Mouse (Mus musculus) hindbrain, embryonic 15.5 days (tissue): ENCODE measurements around the gene Akap13. TPM values are rescaled to one million over a fixed set of nuclear protein-coding genes. Genes with fewer than 3 reads are reported as not detected.

Experiments
- ATAC-seq: fragments of 200-750 bp; cut with Nextera tagmentation; 2 replicates; pipeline ENCODE4 v1.8.0; 2017; ENCODE audit warnings: low read depth, moderate number of reproducible peaks, moderate TSS enrichment; ENCODE audit not compliant: low FRiP score
- H3K27ac ChIP-seq: fragments of 300-500 bp; sonication (generic); replicated peaks from 2 replicates; pipeline ENCODE4 v1.5.1; 2015; ENCODE audit warnings: mild to moderate bottlenecking, inconsistent platforms
- H3K27me3 ChIP-seq: fragments of 300-500 bp; sonication (generic); 2 replicates; pipeline ENCODE4 v1.6.1; 2015; ENCODE audit warnings: control low read depth, inconsistent platforms
- H3K36me3 ChIP-seq: fragments of 300-500 bp; sonication (generic); 2 replicates; pipeline ENCODE4 v1.6.1; 2015; ENCODE audit warnings: control low read depth, inconsistent platforms
- H3K4me1 ChIP-seq: fragments of 300-500 bp; sonication (generic); replicated peaks from 2 replicates; pipeline ENCODE4 v1.6.1; 2015; ENCODE audit warnings: control low read depth, inconsistent platforms
- H3K4me2 ChIP-seq: fragments of 300-500 bp; sonication (generic); 2 replicates; pipeline ENCODE4 v1.6.1; 2015; ENCODE audit warnings: moderate library complexity, mild to moderate bottlenecking, inconsistent platforms
- H3K4me3 ChIP-seq: fragments of 300-500 bp; sonication (generic); 2 replicates; pipeline ENCODE4 v1.5.1; 2015; ENCODE audit warnings: mild to moderate bottlenecking, inconsistent platforms
- H3K9ac ChIP-seq: fragments of 300-500 bp; sonication (generic); 2 replicates; pipeline ENCODE4 v1.6.1; 2015; ENCODE audit warnings: inconsistent platforms
- H3K9me3 ChIP-seq: fragments of 300-500 bp; sonication (generic); 2 replicates; pipeline ENCODE4 v1.6.1; 2016; ENCODE audit warnings: control low read depth, inconsistent platforms
- WGBS: fragments of 180-500 bp; shearing (Covaris S2); methylation state at CpG from one replicate; pipeline ENCODE4 v1.1.7; 2015; 5-methylcytosine and 5-hydroxymethylcytosine counted together
- polyA plus RNA-seq: library from polyadenylated mRNA; unstranded; fragments of >200 nt; fragmentation: Nextera tagmentation; extraction: Ambion mirVana; gene quantifications from 2 replicates; pipeline ENCODE4 v1.2.1, GENCODE M21; 2015

The Akap13 gene
- polyA plus RNA-seq, 1 experiment from 2014 or later = 15.3 TPM

- no peak overlapping the region for H3K4me3 ChIP-seq
- no peak overlapping the region for H3K27ac ChIP-seq
- H3K9me3 ChIP-seq = no peaks in the 10 kb centered on the region
- WGBS = 55% methylated on average over 7 of the region's 7 CpGs
- H3K36me3 ChIP-seq = no peaks in the 10 kb centered on the region
- H3K4me2 ChIP-seq = no peak overlapping the region
- no peak overlapping the region for H3K9ac ChIP-seq
- no peak for ATAC-seq
- H3K27me3 ChIP-seq = no peaks in the 10 kb centered on the region
- H3K4me1 ChIP-seq = no peaks in the 10 kb centered on the region
Measured at GRCm38 (mm10) chr7:75467791-75468190, 12.5 kb downstream of the Akap13 start.

DNA sequence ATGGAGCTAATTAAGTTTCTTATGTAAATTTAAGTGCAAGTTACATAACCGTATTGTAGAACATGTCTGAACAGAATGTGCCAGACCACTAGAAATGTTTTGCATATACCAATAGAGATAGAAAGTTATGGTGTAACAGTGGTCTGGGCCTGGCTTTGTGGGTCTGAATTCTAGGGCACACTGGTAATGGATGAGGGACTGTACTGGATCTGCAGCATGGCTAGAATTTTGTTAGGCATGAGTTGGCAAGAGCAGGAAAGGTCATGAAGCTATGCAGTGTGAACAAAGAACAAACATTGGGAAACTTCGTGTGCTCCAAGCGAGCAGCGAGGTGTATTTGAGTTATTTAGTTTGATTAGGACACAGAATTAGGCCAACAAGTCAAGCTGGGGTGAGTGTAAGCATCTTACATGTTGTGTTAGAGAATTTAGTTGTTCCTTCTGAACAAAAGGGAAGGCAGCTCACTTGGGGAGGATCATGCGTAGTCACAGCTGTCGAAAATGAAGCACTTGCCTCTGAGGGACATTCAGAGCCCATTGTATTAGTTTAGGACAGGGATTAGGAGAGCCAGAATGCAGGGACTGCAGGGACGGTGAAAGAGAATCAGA lies 15.1 kb downstream of the Akap13 start:
- Histone ChIP-seq H3K27me3 (no peaks in the 10 kb centered on the region), H3K9ac (no peak overlapping the region), H3K4me2 (no peak overlapping the region), H3K36me3 (no peaks in the 10 kb centered on the region), H3K4me3 (no peak overlapping the region), H3K9me3 (no peaks in the 10 kb centered on the region), H3K27ac (no peak overlapping the region), H3K4me1 (no peaks in the 10 kb centered on the region)
- no peak for ATAC-seq
- 31% methylated on average over 7 of the region's 7 CpGs for WGBS

DNA sequence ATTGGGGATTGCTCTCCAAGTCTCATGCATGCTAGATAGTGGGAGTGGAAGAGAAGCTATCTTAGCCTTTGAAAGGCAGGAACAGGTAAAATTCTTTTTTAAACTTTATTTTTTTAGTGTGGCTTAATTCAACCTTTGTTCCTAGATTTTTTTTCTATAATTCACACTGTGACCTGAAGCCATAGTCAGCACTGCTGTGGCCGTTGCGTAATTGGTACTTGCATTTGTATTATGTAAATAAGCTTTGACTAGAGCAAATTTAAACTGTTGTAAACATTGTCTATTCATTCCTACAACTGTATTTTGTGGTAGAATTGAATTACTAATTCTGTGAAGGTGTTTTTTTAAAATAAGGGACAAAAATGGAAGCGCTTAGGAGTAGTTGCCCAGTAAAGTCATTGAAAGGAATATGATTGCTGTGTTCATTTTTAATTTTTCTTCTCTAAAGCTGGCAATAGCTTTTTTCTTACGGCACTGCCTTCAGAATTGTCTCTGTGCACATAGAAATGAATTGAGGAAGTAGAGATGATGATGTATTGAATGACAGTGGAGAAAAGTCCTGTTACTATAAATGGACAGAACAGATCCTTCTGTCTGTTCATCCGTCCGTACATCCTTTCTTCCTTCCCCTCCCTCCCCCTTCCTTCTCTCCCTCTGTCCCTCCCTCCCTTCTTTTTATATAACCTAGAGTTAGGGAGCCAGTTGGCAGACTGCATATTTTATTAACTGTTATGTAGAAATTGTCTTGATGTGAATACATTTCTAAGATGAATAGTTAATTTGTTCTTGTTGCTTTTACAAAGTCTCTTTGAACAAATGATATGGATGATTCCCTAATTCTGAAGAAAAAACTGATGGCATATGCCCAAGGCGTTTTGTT lies 17.2 kb downstream of the Akap13 start:
- Histone ChIP-seq H3K9ac (no peak overlapping the region), H3K4me1 (no peaks in the 10 kb centered on the region), H3K4me2 (no peak overlapping the region), H3K27me3 (no peaks in the 10 kb centered on the region), H3K9me3 (no peaks in the 10 kb centered on the region), H3K36me3 (no peaks in the 10 kb centered on the region), H3K27ac (no peak overlapping the region), H3K4me3 (no peak overlapping the region)
- WGBS = 83% methylated on average over 7 of the region's 7 CpGs
- no peak for ATAC-seq

- H3K27me3 ChIP-seq = no peaks in the 10 kb centered on the region
- H3K4me2 ChIP-seq = no peak overlapping the region
- H3K4me1 ChIP-seq = no peaks in the 10 kb centered on the region
- no peak for ATAC-seq
- 83% methylated on average over 1 of the region's 1 CpGs for WGBS
- no peaks in the 10 kb centered on the region for H3K36me3 ChIP-seq
- no peak overlapping the region for H3K4me3 ChIP-seq
- no peak overlapping the region for H3K9ac ChIP-seq
- H3K27ac ChIP-seq = no peak overlapping the region
- H3K9me3 ChIP-seq = no peaks in the 10 kb centered on the region
Measured at GRCm38 (mm10) chr7:75473294-75473693, 18.0 kb downstream of the Akap13 start.

DNA sequence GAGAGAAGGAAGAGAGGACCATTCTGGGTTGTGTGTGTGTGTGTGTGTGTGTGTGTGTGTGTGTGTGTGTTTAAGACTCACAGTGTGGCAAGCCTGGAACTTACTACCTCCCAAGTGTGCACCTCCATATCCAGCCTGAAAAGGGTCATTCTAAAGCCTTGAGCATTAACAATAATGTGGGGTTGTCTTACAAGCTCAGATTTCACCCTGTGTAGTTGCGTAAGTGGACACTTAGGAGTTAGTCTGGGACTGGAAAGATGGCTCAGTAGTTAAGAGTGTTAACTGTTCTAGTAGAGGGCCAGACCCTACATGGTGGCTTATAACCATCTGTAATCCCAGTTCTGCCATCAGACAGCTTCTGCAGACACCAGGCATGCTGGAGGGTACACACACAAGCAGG lies 18.7 kb downstream of the Akap13 start:
- Histone ChIP-seq H3K9me3 (no peaks in the 10 kb centered on the region), H3K4me1 (no peaks in the 10 kb centered on the region), H3K36me3 (no peaks in the 10 kb centered on the region), H3K27me3 (no peaks in the 10 kb centered on the region), H3K4me2 (no peak overlapping the region), H3K27ac (no peak overlapping the region), H3K4me3 (no peak overlapping the region), H3K9ac (no peak overlapping the region)
- no peak for ATAC-seq
- WGBS = 96% methylated on average over 1 of the region's 1 CpGs

GRCm38 (mm10) chr7:75474564-75475150 lies 19.3 kb downstream of the Akap13 start:
- Histone ChIP-seq H3K9me3 (no peaks in the 10 kb centered on the region), H3K27ac (no peak overlapping the region), H3K4me2 (no peak overlapping the region), H3K4me3 (no peak overlapping the region), H3K4me1 (no peaks in the 10 kb centered on the region), H3K27me3 (no peaks in the 10 kb centered on the region), H3K36me3 (no peaks in the 10 kb centered on the region), H3K9ac (no peak overlapping the region)
- ATAC-seq = no peak

DNA sequence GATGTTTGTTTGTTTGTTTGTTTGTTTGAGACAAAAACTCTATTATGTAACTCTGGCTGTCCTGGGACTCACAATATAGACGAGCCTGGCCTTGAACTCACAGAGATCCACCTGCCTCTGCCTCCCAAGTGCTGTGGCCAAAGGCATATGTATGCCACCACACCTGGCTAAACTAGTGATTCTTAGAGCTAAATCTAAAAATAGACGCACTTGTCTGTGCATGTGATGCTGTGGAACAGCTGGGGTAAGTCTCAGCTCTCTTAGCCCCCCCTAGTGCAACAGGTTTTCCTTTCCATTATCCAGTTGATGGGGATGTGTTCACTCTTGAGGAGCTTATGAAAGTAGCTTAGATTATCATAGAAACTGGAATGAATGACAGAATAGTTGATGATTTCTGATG lies 22.7 kb downstream of the Akap13 start:
- Histone ChIP-seq H3K27ac (no peak overlapping the region), H3K27me3 (no peaks in the 10 kb centered on the region), H3K4me2 (no peak overlapping the region), H3K4me3 (no peak overlapping the region), H3K36me3 (no peaks in the 10 kb centered on the region), H3K9ac (no peak overlapping the region), H3K9me3 (no peaks in the 10 kb centered on the region), H3K4me1 (no peaks in the 10 kb centered on the region)
- ATAC-seq = no peak
- WGBS = 93% methylated on average over 2 of the region's 2 CpGs

DNA sequence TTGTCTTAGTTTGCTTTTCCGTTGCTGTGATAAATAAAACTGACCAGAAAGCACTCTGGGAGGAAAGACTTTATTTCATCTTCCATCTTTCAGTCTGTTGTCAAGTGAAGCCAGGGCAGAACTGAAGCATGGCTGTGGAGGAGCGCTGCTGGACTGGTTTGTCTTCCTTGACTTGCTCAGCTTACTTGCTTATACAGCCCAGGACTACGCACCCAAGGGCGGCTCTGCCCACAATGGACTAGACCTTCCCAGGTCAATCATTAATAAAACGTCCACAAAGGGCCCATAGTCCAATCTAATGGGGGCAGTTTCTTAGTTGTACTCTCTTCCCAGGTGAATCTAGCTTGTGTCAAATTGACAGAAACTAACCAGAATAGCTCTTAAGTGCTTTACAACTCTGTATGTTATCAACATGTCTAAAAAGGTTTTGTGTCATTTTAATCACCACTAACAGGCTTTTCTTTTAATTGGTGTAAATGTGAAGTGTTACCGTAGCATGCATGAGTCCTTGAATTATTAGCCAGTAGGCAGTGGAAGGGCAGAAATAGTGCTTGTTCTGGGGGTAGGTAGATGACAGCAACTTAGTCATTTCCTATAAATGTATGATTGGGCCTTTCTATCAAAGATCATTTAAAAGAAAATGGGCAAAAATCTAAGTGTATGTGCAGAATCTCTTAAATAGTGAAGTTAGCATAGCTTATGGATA lies 25.5 kb downstream of the Akap13 start:
- no peaks in the 10 kb centered on the region for H3K4me1 ChIP-seq
- H3K4me3 ChIP-seq = no peak overlapping the region
- no peaks in the 10 kb centered on the region for H3K9me3 ChIP-seq
- no peaks in the 10 kb centered on the region for H3K36me3 ChIP-seq
- no peaks in the 10 kb centered on the region for H3K27me3 ChIP-seq
- H3K9ac ChIP-seq = no peak overlapping the region
- no peak overlapping the region for H3K27ac ChIP-seq
- WGBS = 90% methylated on average over 6 of the region's 6 CpGs
- ATAC-seq = no peak
- H3K4me2 ChIP-seq = no peak overlapping the region

- H3K27me3 ChIP-seq = no peaks in the 10 kb centered on the region
- no peak overlapping the region for H3K27ac ChIP-seq
- no peaks in the 10 kb centered on the region for H3K9me3 ChIP-seq
- ATAC-seq = no peak
- no peaks in the 10 kb centered on the region for H3K4me1 ChIP-seq
- WGBS = 84% methylated on average over 2 of the region's 2 CpGs
- no peaks in the 10 kb centered on the region for H3K36me3 ChIP-seq
- no peak overlapping the region for H3K4me3 ChIP-seq
- no peak overlapping the region for H3K4me2 ChIP-seq
- H3K9ac ChIP-seq = no peak overlapping the region
Measured at GRCm38 (mm10) chr7:75486031-75486430, 30.7 kb downstream of the Akap13 start.

GRCm38 (mm10) chr7:75495941-75496441 lies 40.7 kb downstream of the Akap13 start:
- Histone ChIP-seq H3K27ac (no peak overlapping the region), H3K9me3 (no peaks in the 10 kb centered on the region), H3K4me3 (no peak overlapping the region), H3K9ac (no peak overlapping the region), H3K4me2 (no peak overlapping the region), H3K36me3 (no peaks in the 10 kb centered on the region), H3K4me1 (no peaks in the 10 kb centered on the region), H3K27me3 (no peaks in the 10 kb centered on the region)
- WGBS = 72% methylated on average over 3 of the region's 3 CpGs
- ATAC-seq = no peak

DNA sequence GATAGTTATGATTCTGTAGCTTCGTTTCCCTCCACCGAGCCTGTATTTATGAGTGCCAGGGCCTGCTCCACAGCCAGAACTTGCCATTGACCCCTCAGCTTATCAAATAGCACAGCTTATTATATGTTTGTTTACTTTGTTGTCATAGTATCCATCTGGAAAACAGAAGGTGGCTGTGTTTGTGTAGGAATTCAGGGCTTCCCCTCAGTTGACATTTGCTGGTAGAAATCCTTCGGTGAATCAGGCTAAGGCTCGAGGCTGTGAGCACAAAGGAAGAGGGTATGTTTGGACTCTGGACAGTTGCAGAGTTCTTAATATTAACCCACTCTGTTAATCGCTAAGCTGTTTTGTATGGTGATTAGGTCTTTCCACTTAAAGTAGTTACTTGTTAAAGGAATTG lies 43.3 kb downstream of the Akap13 start:
- H3K4me3 ChIP-seq = no peak overlapping the region
- ATAC-seq = no peak
- no peak overlapping the region for H3K27ac ChIP-seq
- H3K36me3 ChIP-seq = no peaks in the 10 kb centered on the region
- no peaks in the 10 kb centered on the region for H3K4me1 ChIP-seq
- H3K9ac ChIP-seq = no peak overlapping the region
- no peak overlapping the region for H3K4me2 ChIP-seq
- 58% methylated on average over 5 of the region's 5 CpGs for WGBS
- H3K9me3 ChIP-seq = no peaks in the 10 kb centered on the region
- H3K27me3 ChIP-seq = no peaks in the 10 kb centered on the region

DNA sequence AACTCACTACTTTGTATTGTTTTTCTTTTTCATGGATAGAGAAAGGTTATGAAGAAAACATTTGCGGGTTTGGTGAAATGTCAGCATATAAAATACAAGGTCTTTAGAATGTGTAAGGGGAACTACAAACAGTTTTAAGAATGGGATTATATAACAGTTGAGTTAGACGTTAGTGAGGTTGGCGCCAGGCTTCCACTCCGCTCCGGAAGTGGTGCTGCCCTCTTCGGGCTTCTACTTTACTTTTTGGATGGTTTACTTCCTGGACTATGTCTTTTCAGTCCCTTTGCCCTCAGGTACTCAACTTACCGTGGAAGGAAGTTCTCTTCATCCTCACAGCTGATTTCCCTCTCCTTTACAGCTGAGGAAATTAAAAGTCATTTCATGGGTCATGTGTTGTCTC lies 43.9 kb downstream of the Akap13 start:
- Histone ChIP-seq H3K36me3 (no peaks in the 10 kb centered on the region), H3K9ac (no peak overlapping the region), H3K27ac (no peak overlapping the region), H3K27me3 (no peaks in the 10 kb centered on the region), H3K4me3 (no peak overlapping the region), H3K4me1 (no peaks in the 10 kb centered on the region), H3K4me2 (no peak overlapping the region), H3K9me3 (no peaks in the 10 kb centered on the region)
- no peak for ATAC-seq
- 91% methylated on average over 7 of the region's 7 CpGs for WGBS
